Mouse (Mus musculus) hindbrain, postnatal 0 days (tissue): ENCODE data around the gene Ifnlr1. TPM values are rescaled to one million over a fixed set of nuclear protein-coding genes. Genes with fewer than 3 reads are reported as not detected.

Source experiments
- ATAC-seq: fragments of 200-750 bp; cut with Nextera tagmentation; 2 replicates; pipeline ENCODE4 v1.8.0; 2017; ENCODE audit warnings: mild to moderate bottlenecking, moderate TSS enrichment, moderate library complexity
- DNase-seq: peaks from one replicate; pipeline ENCODE4 v3.0.0-alpha.2; 2015; ENCODE audit warnings: low spot score
- H3K27ac ChIP-seq: fragments of 300-500 bp; sonication (generic); 2 replicates; pipeline ENCODE4 v1.5.1; 2014; ENCODE audit warnings: mild to moderate bottlenecking
- H3K27me3 ChIP-seq: fragments of 300-500 bp; sonication (generic); 2 replicates; pipeline ENCODE4 v1.6.1; 2014; ENCODE audit warnings: low read length, mixed read lengths; ENCODE audit not compliant: insufficient read depth
- H3K36me3 ChIP-seq: fragments of 300-500 bp; sonication (generic); 2 replicates; pipeline ENCODE4 v1.6.1; 2014; ENCODE audit warnings: low read length, mixed read lengths; ENCODE audit not compliant: insufficient read depth
- H3K4me1 ChIP-seq: fragments of 300-500 bp; sonication (generic); 2 replicates; pipeline ENCODE4 v1.6.1; 2014; ENCODE audit warnings: antibody characterized with exemption, low read length, mixed read lengths; ENCODE audit not compliant: insufficient read depth
- H3K4me2 ChIP-seq: fragments of 300-500 bp; sonication (generic); 2 replicates; pipeline ENCODE4 v1.6.1; 2014; ENCODE audit warnings: low read depth, mild to moderate bottlenecking, low read length, moderate library complexity, mixed read lengths
- H3K4me3 ChIP-seq: fragments of 300-500 bp; sonication (generic); 2 replicates; pipeline ENCODE4 v1.5.1; 2014; ENCODE audit warnings: low read length
- H3K9ac ChIP-seq: fragments of 300-500 bp; sonication (generic); replicated peaks from 2 replicates; pipeline ENCODE4 v1.6.1; 2014; ENCODE audit warnings: mild to moderate bottlenecking, low read length, moderate library complexity, mixed read lengths
- H3K9me3 ChIP-seq: fragments of 300-500 bp; sonication (generic); 2 replicates; pipeline ENCODE4 v1.6.1; 2016; ENCODE audit warnings: low read length, mixed read lengths
- CTCF ChIP-seq: IDR thresholded peaks from 2 replicates; pipeline ENCODE4 v1.5.1; 2016; ENCODE audit warnings: antibody characterized with exemption, control low read depth, low read depth
- WGBS: fragments of 180-500 bp; shearing (Covaris S2); extraction: QIAGEN DNeasy Blood & Tissue Kit; methylation state at CpG from one replicate; pipeline ENCODE4 v1.1.7; 2014; 5-methylcytosine and 5-hydroxymethylcytosine counted together
- polyA plus RNA-seq: library from polyadenylated mRNA; unstranded; fragments of >200 nt; fragmentation: Nextera tagmentation; extraction: Ambion mirVana; gene quantifications from 2 replicates; pipeline ENCODE4 v1.2.1, GENCODE M21; 2015
- total RNA-seq: library from RNA; depleted of rRNA; stranded (reverse); fragments of >200 nt; gene quantifications from 2 replicates; pipeline ENCODE4 v1.2.3, GENCODE M21; 2014

The Ifnlr1 gene
- total and polyA plus RNA-seq, 2 experiments from 2014 or later = 0.23 to 0.58 TPM

- Histone ChIP-seq H3K4me1 (no peaks in the 10 kb centered on the region), H3K9ac (no peak overlapping the region), H3K27ac (no peak overlapping the region), H3K4me3 (no peak overlapping the region), H3K27me3 (no peaks in the 10 kb centered on the region), H3K36me3 (no peaks in the 10 kb centered on the region), H3K4me2 (no peak overlapping the region), H3K9me3 (no peaks in the 10 kb centered on the region)
- 80% methylated on average over 17 of the region's 17 CpGs for WGBS
- TF ChIP-seq CTCF = peak; percentile 20; the same call in 1 of the 2 replicates
- ATAC-seq = no peak
- peak; percentile 16 for DNase-seq
Observed at GRCm38 (mm10) chr4:135722540-135723290, 36.6 kb downstream of the Ifnlr1 start.

DNA sequence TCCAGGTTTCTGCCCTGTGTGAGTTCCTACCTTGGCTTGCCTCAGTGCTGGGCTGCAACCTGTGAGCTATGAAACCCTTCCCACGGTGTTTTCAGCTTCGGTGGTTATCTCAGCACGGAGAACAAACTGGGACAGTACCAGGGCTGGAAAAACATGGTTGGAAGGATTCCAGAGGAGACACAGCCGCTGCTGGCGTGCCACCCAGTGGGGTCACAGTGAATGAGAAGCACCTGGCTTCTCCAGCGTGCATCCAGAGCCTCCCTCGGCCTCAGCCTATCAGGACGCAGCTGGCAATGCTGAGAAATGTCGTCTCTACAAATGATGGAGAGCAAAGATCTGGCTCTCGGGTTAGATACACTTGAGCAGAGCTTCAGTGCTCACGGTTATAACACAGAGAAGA, 40.3 kb downstream of the Ifnlr1 start:
- H3K9me3 ChIP-seq = no peaks in the 10 kb centered on the region
- H3K4me2 ChIP-seq = no peak overlapping the region
- no peak overlapping the region for H3K27ac ChIP-seq
- no peak overlapping the region for H3K4me3 ChIP-seq
- H3K27me3 ChIP-seq = no peaks in the 10 kb centered on the region
- TF ChIP-seq CTCF = no peak
- H3K9ac ChIP-seq = no peak overlapping the region
- no peaks in the 10 kb centered on the region for H3K36me3 ChIP-seq
- ATAC-seq (no peak), DNase-seq (peak; percentile 30)
- no peaks in the 10 kb centered on the region for H3K4me1 ChIP-seq
- WGBS = 53% methylated on average over 11 of the region's 11 CpGs

DNA sequence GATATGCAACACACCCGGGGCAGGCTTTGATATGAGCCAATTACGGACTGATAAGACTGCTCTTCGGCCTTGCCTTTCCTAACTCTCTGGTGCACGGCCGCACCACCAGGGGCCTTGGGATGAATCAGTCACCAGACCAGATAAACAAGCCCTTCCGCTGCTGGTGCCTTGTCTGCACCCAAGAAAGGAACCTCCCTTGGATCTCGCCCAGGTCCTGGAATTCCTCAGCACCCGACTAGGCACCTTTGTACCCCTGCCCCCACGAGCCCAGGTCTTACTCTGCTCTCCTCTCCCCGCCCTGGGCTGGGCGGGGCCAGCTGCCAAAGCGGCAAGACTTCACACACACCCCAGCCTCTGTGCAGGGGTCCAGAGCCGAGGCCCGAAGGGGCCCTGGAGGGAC, 41.7 kb downstream of the Ifnlr1 start, which contains the start of gene Il22ra1:
Gene Il22ra1, plus strand, starts transcription at position 356 of the 400 bp plus-strand sequence.
- ATAC-seq (no peak), DNase-seq (no peak)
- no peaks in the 10 kb centered on the region for H3K4me1 ChIP-seq
- H3K27ac ChIP-seq = no peak within 1 kb of the TSS
- H3K4me2 ChIP-seq = no peak within 1 kb of the TSS
- no peak within 1 kb of the TSS for H3K9ac ChIP-seq
- no peaks in the 10 kb centered on the region for H3K9me3 ChIP-seq
- H3K27me3 ChIP-seq = no peaks in the 10 kb centered on the region
- H3K4me3 ChIP-seq = no peak within 1 kb of the TSS
- WGBS = 71% methylated on average over 14 of the region's 14 CpGs
- H3K36me3 ChIP-seq = no peaks in the 10 kb centered on the region
- no peak for TF ChIP-seq CTCF

GRCm38 (mm10) chr4:135730204-135730603, 44.1 kb downstream of the Ifnlr1 start:
- Histone ChIP-seq H3K4me2 (no peak overlapping the region), H3K9ac (no peak overlapping the region), H3K27ac (no peak overlapping the region), H3K4me3 (no peak overlapping the region), H3K36me3 (no peaks in the 10 kb centered on the region), H3K4me1 (no peaks in the 10 kb centered on the region), H3K9me3 (no peaks in the 10 kb centered on the region), H3K27me3 (no peaks in the 10 kb centered on the region)
- ATAC-seq (peak; percentile 58; the same call in 1 of the 2 replicates), DNase-seq (peak; percentile 43)
- 52% methylated on average over 9 of the region's 9 CpGs for WGBS
- TF ChIP-seq CTCF = no peak

- H3K9me3 ChIP-seq = no peaks in the 10 kb centered on the region
- H3K27ac ChIP-seq = no peak overlapping the region
- ATAC-seq (no peak), DNase-seq (no peak)
- H3K36me3 ChIP-seq = no peaks in the 10 kb centered on the region
- no peak for TF ChIP-seq CTCF
- 57% methylated on average over 8 of the region's 8 CpGs for WGBS
- H3K27me3 ChIP-seq = no peaks in the 10 kb centered on the region
- H3K4me3 ChIP-seq = no peak overlapping the region
- no peak overlapping the region for H3K9ac ChIP-seq
- H3K4me1 ChIP-seq = no peaks in the 10 kb centered on the region
- no peak overlapping the region for H3K4me2 ChIP-seq
Observed at GRCm38 (mm10) chr4:135730951-135731350, 44.9 kb downstream of the Ifnlr1 start.

DNA sequence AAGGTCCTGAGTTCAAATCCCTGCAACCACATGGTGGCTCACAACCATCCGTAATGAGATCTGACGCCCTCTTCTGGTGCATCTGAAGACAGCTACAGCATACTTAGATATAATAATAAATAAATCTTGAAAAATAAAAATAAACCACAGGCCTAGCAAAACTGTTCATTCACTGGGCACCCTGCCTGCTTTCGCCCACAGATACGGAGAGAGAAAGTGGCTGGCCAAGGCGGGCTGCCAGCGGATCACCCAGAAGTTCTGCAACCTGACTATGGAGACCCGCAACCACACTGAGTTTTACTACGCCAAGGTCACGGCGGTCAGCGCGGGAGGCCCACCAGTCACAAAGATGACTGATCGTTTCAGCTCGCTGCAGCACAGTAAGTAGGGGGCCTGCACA, 47.8 kb downstream of the Ifnlr1 start:
- H3K36me3 ChIP-seq = no peaks in the 10 kb centered on the region
- no peak overlapping the region for H3K9ac ChIP-seq
- ATAC-seq (no peak), DNase-seq (no peak)
- 95% methylated on average over 14 of the region's 14 CpGs for WGBS
- TF ChIP-seq CTCF = no peak
- no peak overlapping the region for H3K4me2 ChIP-seq
- no peak overlapping the region for H3K4me3 ChIP-seq
- no peak overlapping the region for H3K27ac ChIP-seq
- no peaks in the 10 kb centered on the region for H3K27me3 ChIP-seq
- H3K4me1 ChIP-seq = no peaks in the 10 kb centered on the region
- no peaks in the 10 kb centered on the region for H3K9me3 ChIP-seq

- Histone ChIP-seq H3K4me2 (no peak overlapping the region), H3K36me3 (no peaks in the 10 kb centered on the region), H3K27me3 (no peaks in the 10 kb centered on the region), H3K4me1 (no peaks in the 10 kb centered on the region), H3K27ac (no peak overlapping the region), H3K9me3 (no peaks in the 10 kb centered on the region), H3K9ac (no peak overlapping the region), H3K4me3 (no peak overlapping the region)
- no peak for TF ChIP-seq CTCF
- WGBS = 79% methylated on average over 3 of the region's 3 CpGs
- ATAC-seq (no peak), DNase-seq (no peak)
Observed at GRCm38 (mm10) chr4:135736903-135737302, 50.8 kb downstream of the Ifnlr1 start.
